Mouse (Mus musculus) embryo, embryonic 10 days (tissue): ENCODE results near the gene Cnot2.

ENCODE experiments used
- DNase-seq: peaks from one replicate; pipeline ENCODE4 v3.0.0-alpha.2; 2015; ENCODE audit warnings: low spot score

Cnot2 gene

GRCm38 (mm10) chr10:116562731-116563480 lies 18.4 kb downstream of the Cnot2 start:
- DNase-seq, result no peak

- DNase-seq, result no peak
Measured at GRCm38 (mm10) chr10:116562210-116562609, 19.1 kb downstream of the Cnot2 start.

GRCm38 (mm10) chr10:116559171-116559570 lies 22.1 kb downstream of the Cnot2 start:
- DNase-seq, result no peak

- no peak for DNase-seq
Measured at GRCm38 (mm10) chr10:116557166-116557565, 24.1 kb downstream of the Cnot2 start.

GRCm38 (mm10) chr10:116554434-116554833 lies 26.9 kb downstream of the Cnot2 start:
- no peak for DNase-seq

- no peak for DNase-seq
Measured at GRCm38 (mm10) chr10:116547958-116548357, 33.4 kb downstream of the Cnot2 start.

- DNase-seq, result no peak
Measured at GRCm38 (mm10) chr10:116546177-116546576, 35.1 kb downstream of the Cnot2 start.

GRCm38 (mm10) chr10:116543061-116543460 lies 38.2 kb downstream of the Cnot2 start:
- DNase-seq, result no peak

- DNase-seq, result no peak
Measured at GRCm38 (mm10) chr10:116540750-116541149, 40.6 kb downstream of the Cnot2 start.

- no peak for DNase-seq
Measured at GRCm38 (mm10) chr10:116537495-116537894, 43.8 kb downstream of the Cnot2 start.

GRCm38 (mm10) chr10:116534278-116534677 lies 47.0 kb downstream of the Cnot2 start:
- peak; percentile 18 for DNase-seq

GRCm38 (mm10) chr10:116532561-116532960 lies 48.8 kb downstream of the Cnot2 start:
- no peak for DNase-seq

- no peak for DNase-seq
Measured at GRCm38 (mm10) chr10:116531063-116531462, 50.2 kb downstream of the Cnot2 start.

GRCm38 (mm10) chr10:116519588-116519987 lies 61.7 kb downstream of the Cnot2 start:
- no peak for DNase-seq

GRCm38 (mm10) chr10:116515590-116515989 lies 65.7 kb downstream of the Cnot2 start:
- no peak for DNase-seq

- DNase-seq, result no peak
Measured at GRCm38 (mm10) chr10:116515158-116515557, 66.2 kb downstream of the Cnot2 start.

GRCm38 (mm10) chr10:116513254-116513635 lies 68.1 kb downstream of the Cnot2 start:
- no peak for DNase-seq

- DNase-seq, result no peak
Measured at GRCm38 (mm10) chr10:116512521-116513253, 68.6 kb downstream of the Cnot2 start.

GRCm38 (mm10) chr10:116505303-116506014 lies 75.9 kb downstream of the Cnot2 start:
- no peak for DNase-seq

- DNase-seq, result no peak
Measured at GRCm38 (mm10) chr10:116492768-116493167, 88.5 kb downstream of the Cnot2 start.

GRCm38 (mm10) chr10:116486895-116487747 lies 94.2 kb downstream of the Cnot2 start:
- no peak for DNase-seq

GRCm38 (mm10) chr10:116481917-116482316 lies 99.4 kb downstream of the Cnot2 start:
- no peak for DNase-seq
